Mouse (Mus musculus) spleen, adult 2 months (tissue): ENCODE data around the gene Cxcl10. TPM values are rescaled to one million over a fixed set of nuclear protein-coding genes. Genes with fewer than 3 reads are reported as not detected.

Experiments
- DNase-seq, 2 experiments: peaks; one replicate each; pipeline versions ENCODE4 v3.0.0 to v3.0.0-alpha.2; 2012 to 2021; ENCODE audit warnings: low spot score in 2 of 2, low read depth in 1 of 2
- H3K27ac ChIP-seq: fragments of 200-500 bp; 2 replicates; pipeline ENCODE4 v1.5.1; 2012; ENCODE audit warnings: low read length, inconsistent platforms; ENCODE audit not compliant: insufficient read depth
- H3K27me3 ChIP-seq: fragments of 200-500 bp; 2 replicates; pipeline ENCODE4 v1.6.1; 2012; ENCODE audit warnings: mild to moderate bottlenecking, moderate library complexity, low read length, inconsistent platforms; ENCODE audit not compliant: control insufficient read depth, insufficient read depth
- H3K36me3 ChIP-seq: fragments of 200-500 bp; 2 replicates; pipeline ENCODE4 v1.6.1; 2012; ENCODE audit warnings: mild to moderate bottlenecking, low read length, inconsistent platforms; ENCODE audit not compliant: control insufficient read depth, insufficient read depth
- H3K4me1 ChIP-seq: fragments of 200-500 bp; 2 replicates; pipeline ENCODE4 v1.6.1; 2011; ENCODE audit warnings: inconsistent platforms; ENCODE audit not compliant: control insufficient read depth, insufficient read depth, insufficient read length
- H3K4me3 ChIP-seq: fragments of 200-500 bp; 2 replicates; pipeline ENCODE4 v1.5.1; 2011; ENCODE audit warnings: mild to moderate bottlenecking, inconsistent platforms; ENCODE audit not compliant: insufficient read depth, insufficient read length; ENCODE audit errors: extremely low read depth
- CTCF ChIP-seq: fragments of 200-500 bp; IDR thresholded peaks from 2 replicates; pipeline ENCODE4 v1.5.1; 2011; ENCODE audit warnings: mild to moderate bottlenecking, inconsistent platforms; ENCODE audit not compliant: insufficient read depth, insufficient read length, insufficient replicate concordance; ENCODE audit errors: extremely low read depth
- POLR2A ChIP-seq: fragments of 200-500 bp; IDR thresholded peaks from 2 replicates; pipeline ENCODE4 v1.6.1; 2011; ENCODE audit warnings: low read depth, low read length, inconsistent platforms
- WGBS: fragments of 180-500 bp; shearing (Covaris S2); methylation state at CpG from one replicate; pipeline ENCODE4 v1.1.7; 2018; 5-methylcytosine and 5-hydroxymethylcytosine counted together
- polyA plus RNA-seq: library from polyadenylated mRNA; depleted of rRNA; stranded (reverse); fragments of >200 nt; gene quantifications from 2 replicates; pipeline ENCODE4 v1.2.3, GENCODE M21; 2012; rRNA removed

Gene Cxcl10
- 33.9 and 55.2 TPM in 2 replicates for polyA plus RNA-seq

GRCm38 (mm10) chr5:92348794-92349413, at the start of gene Cxcl10:
TSS of gene Cxcl10 (minus strand) at chr5:92348889.
- Histone ChIP-seq H3K27me3 (no peaks in the 10 kb centered on the region), H3K36me3 (no peaks in the 10 kb centered on the region), H3K4me3 (peak within 1 kb of the TSS; percentile 50), H3K4me1 (peaks cover 8% of the 10 kb centered on the region; the same call in 1 of the 2 replicates), H3K27ac (no peak within 1 kb of the TSS)
- WGBS = 11% methylated on average over 14 of the region's 14 CpGs
- peak in 1 of 2 experiments; percentile 35 for DNase-seq
- TF ChIP-seq POLR2A (no peak), CTCF (no peak)

- Histone ChIP-seq H3K36me3 (no peaks in the 10 kb centered on the region), H3K27me3 (no peaks in the 10 kb centered on the region), H3K4me1 (no peaks in the 10 kb centered on the region), H3K4me3 (no peak overlapping the region), H3K27ac (no peak overlapping the region)
- WGBS = 19% methylated on average over 5 of the region's 5 CpGs
- TF ChIP-seq CTCF (peak; percentile 77; the same call in 1 of the 2 replicates), POLR2A (no peak)
- DNase-seq = peak; percentile 50 to 76
Measured at GRCm38 (mm10) chr5:92398153-92398552, 49.5 kb upstream of the Cxcl10 start.

GRCm38 (mm10) chr5:92396476-92396875, 47.8 kb upstream of the Cxcl10 start:
- Histone ChIP-seq H3K4me3 (no peak overlapping the region), H3K36me3 (no peaks in the 10 kb centered on the region), H3K27me3 (no peaks in the 10 kb centered on the region), H3K4me1 (no peaks in the 10 kb centered on the region), H3K27ac (no peak overlapping the region)
- 82% methylated on average over 6 of the region's 6 CpGs for WGBS
- TF ChIP-seq POLR2A = no peak
- no peak for TF ChIP-seq CTCF
- no peak for DNase-seq

- H3K27me3 ChIP-seq = no peaks in the 10 kb centered on the region
- no peak overlapping the region for H3K4me3 ChIP-seq
- no peaks in the 10 kb centered on the region for H3K4me1 ChIP-seq
- 81% methylated on average over 3 of the region's 3 CpGs for WGBS
- H3K36me3 ChIP-seq = no peaks in the 10 kb centered on the region
- no peak for DNase-seq
- TF ChIP-seq POLR2A (no peak), CTCF (no peak)
- H3K27ac ChIP-seq = no peak overlapping the region
Measured at GRCm38 (mm10) chr5:92395764-92396163, 47.1 kb upstream of the Cxcl10 start.

GRCm38 (mm10) chr5:92393863-92394262, 45.2 kb upstream of the Cxcl10 start:
- DNase-seq = no peak
- H3K4me3 ChIP-seq = no peak overlapping the region
- WGBS = 20% methylated on average over 10 of the region's 10 CpGs
- H3K27me3 ChIP-seq = no peaks in the 10 kb centered on the region
- H3K36me3 ChIP-seq = no peaks in the 10 kb centered on the region
- H3K4me1 ChIP-seq = no peaks in the 10 kb centered on the region
- H3K27ac ChIP-seq = no peak overlapping the region
- TF ChIP-seq CTCF = no peak
- TF ChIP-seq POLR2A = no peak

GRCm38 (mm10) chr5:92392542-92392941, 43.9 kb upstream of the Cxcl10 start:
- no peaks in the 10 kb centered on the region for H3K36me3 ChIP-seq
- no peak for DNase-seq
- no peaks in the 10 kb centered on the region for H3K27me3 ChIP-seq
- H3K27ac ChIP-seq = no peak overlapping the region
- 53% methylated on average over 18 of the region's 18 CpGs for WGBS
- peak overlapping the region; percentile 44 for H3K4me3 ChIP-seq
- TF ChIP-seq POLR2A = no peak
- no peak for TF ChIP-seq CTCF
- no peaks in the 10 kb centered on the region for H3K4me1 ChIP-seq

GRCm38 (mm10) chr5:92390615-92391014, 41.9 kb upstream of the Cxcl10 start:
- TF ChIP-seq CTCF (no peak), POLR2A (no peak)
- no peak overlapping the region for H3K4me3 ChIP-seq
- DNase-seq = no peak
- no peak overlapping the region for H3K27ac ChIP-seq
- WGBS = 81% methylated on average over 8 of the region's 8 CpGs
- H3K27me3 ChIP-seq = no peaks in the 10 kb centered on the region
- no peaks in the 10 kb centered on the region for H3K4me1 ChIP-seq
- no peaks in the 10 kb centered on the region for H3K36me3 ChIP-seq
